Mouse (Mus musculus) NIH3T3 (cell line): ENCODE measurements around the gene Ankrd33.
"Not testable (repeated sequence)": the region's sequence is repeated elsewhere in the genome, so short reads cannot be mapped to it uniquely, and the experiment has no call there.

Source experiments
- DNase-seq: peaks from one replicate; pipeline ENCODE4 v3.0.0-alpha.2; 2012; ENCODE audit warnings: low read depth

The Ankrd33 gene

DNA sequence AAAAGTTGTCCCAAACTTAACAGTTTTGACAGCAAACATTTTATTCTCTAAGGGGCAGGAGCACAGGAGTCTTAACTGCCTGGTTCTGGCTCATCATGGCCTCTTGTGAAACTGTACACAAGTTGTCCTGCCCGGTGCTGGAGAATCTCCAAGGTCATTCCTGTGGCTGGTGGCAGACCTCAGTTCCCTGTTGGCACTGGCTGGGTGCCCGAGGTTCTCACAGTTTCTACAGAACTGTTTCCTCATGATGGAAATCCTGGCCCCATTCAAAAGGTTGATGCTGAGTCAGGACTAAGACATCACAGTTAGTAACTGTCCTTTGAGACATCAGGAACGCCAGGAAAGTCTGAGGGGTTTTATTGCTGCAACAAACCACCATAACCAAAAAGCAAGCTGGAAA lies 28.6 kb upstream of the Ankrd33 start:
- DNase-seq: peak; percentile 71

DNA sequence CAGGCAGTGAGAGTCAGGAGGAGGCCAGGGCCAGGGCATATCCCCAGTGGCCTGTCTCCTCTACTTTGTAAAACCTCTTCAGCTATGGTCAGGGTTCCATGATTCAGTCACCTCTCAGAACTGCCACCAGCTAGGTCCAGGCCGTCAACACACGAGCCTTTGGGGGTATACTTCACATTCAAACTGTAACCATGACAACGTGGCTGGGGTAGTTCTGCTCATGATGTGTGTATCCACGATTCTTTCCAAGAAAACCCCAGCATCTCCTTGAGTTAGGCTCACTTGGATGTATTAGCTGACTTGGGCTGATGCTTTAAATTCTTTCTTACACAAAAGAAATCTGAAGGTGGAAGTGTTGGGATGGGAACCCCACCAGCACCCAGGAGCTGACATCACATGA lies 27.3 kb upstream of the Ankrd33 start:
- DNase-seq: no peak

GRCm38 (mm10) chr15:101091551-101091950 lies 24.0 kb upstream of the Ankrd33 start:
- no peak for DNase-seq

DNA sequence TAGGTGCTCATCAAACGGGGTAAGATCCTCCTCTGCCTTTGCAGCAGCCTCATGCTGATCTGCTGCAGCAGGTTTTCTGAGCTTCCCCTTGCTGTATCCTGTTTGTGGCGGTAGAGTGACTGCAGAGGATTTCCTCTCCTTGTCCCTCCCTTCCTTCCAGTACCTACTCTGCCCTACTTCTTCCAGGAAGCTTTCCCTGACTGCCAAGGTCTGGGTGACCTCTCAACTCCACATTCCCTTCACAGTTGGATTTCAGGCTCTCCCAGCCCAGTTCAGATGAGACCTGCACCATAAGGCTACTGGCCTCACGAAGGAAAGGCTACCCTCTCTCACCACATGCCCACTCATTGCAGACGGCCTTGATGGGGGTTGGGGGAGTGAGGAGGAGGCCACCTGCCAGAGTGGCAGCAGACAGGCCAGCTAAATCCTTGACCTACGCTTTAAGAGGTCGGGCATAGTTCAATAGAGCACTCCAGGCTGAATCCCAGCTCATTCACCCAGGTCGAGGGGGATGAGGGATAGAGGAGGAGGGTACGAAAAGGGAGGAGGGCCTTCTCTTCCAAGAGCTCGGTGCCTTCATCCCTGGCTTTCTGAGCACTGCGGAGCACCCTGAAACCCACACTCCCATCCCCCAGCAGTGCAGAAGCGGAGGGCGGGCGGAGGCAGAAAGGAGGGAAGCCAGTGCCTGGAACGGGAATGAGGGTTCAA lies 23.3 kb upstream of the Ankrd33 start:
- DNase-seq: no peak

DNA sequence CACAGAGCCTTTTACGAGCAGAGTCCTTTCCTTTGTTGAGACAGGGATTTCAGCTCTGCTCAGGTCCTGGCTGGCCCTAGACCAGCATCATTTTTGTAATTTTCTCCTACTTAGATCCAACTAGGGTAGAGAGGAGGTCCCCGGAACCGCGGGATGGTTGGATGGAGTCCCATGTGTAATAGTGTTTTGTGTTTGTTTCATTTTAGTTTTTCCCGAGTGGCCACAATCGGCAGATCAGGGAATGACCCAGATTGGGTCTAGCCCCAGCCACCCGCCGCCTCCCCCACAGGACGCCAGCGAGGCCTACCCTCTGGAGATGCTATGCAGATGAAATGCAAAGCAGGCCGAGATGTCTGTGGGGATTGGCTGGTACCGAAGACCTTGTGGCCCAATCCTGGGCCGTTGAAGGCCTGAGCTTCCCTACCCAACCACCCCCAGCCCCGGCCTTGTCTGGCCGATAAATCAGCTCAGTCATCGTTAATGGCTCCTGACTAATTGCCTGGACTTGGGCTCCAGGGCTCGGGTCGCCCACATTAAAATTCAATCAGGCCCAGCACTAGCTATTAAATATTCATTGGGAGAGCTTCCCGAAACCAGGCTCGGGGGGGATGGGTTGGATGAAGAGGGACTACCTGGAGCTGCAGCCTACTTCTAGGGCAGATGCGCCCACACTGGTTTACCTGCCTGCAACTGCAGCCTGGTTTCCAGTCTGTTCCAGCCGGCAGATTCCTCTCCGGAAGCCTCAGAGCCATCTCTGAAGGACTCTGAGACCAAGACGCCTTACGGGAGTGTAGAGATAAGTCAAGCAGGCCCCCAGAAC lies 22.5 kb upstream of the Ankrd33 start:
- no peak for DNase-seq

DNA sequence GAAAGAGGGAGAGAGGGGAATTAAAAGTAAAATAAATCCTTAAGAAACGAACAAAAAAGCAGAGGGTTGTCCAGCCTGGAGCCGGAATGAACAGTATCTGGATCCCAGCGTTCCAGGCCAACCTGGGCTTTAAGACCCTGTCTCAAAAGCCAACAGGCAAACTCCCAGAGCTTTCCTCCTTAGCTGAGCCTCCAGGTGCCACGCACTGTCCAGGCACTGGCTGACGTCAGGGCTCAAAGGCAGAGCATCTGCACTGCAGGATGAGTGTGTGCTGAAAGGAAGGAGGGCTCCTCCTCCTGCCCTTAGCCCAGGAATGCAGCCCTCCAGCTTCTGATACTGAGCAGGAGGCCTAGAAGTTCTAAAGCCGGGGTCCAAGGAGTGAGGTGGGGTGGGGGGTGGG lies 21.6 kb upstream of the Ankrd33 start:
- DNase-seq: no peak

DNA sequence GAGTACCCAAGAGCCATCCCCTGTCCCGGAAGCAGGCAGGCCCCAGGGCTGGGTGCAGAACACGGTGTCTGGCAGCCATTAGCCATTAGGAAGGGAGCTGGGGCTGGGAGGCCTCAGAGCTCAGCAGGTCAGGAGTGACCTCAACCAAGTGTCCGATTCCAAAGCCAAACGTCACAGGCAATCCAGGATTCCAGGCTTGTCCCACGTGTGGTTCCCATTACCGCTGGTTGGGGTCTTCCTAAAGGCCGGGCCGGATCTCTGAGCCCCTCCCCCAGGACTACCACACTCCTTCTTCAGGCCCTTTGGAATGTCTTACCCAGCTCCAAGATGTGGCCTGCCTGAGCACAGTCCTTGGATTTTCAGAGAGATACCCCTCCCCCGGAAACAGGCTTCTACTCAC lies 20.6 kb upstream of the Ankrd33 start:
- DNase-seq: no peak

- DNase-seq: no peak
Observed at GRCm38 (mm10) chr15:101095392-101095791, 20.2 kb upstream of the Ankrd33 start.

DNA sequence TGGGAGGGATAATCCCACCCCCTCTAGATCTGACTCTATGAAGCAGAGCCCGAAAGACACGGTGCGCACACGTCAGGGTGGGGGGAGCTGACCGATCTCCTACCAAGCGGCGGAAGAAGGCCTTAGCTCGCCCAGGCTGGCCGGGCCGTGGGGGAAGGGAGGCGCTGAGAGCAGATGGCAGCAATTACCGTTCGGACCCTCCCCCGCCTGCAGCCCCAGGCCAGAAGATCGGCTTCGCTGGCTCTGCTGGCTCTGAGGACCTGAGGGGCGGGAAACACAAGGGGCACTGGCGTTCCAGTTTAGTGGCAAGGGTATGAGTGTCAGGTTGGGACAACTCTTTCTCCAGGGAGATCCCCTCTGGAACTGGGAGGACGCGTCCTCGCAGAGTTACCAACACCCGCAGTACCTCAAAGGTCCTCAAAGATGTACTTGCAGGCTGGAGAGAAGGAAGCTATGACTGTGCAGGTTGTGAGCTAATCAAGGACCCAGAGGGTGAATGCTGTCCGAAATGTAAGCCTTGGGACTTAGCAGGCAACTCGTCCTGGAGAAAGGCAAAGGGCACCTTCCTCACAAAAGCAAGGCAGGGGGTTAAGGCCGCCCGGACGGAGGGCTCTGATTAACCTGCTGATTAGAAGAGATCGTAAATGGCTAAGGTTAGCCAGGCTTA lies 17.4 kb upstream of the Ankrd33 start:
- DNase-seq: no peak

DNA sequence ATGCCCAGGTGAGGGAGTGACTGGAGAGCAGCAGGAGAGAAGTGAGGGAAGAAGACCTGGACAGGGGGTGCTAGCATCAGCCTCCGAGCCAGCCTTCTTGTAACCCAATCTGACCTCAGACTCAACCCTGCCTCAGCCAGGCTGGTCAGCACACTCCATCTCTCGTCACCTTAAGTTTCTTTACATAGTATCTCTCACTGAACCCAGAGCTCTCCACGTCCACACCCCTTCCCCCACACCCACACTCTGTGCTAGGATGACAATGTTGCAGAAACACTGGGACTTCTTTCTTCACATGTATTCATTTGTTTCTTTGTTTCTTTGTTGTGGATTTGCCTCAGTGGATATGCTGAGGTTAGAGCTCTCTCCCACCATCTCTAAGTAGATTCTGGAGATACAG lies 14.6 kb upstream of the Ankrd33 start:
- DNase-seq: no peak

- no peak for DNase-seq
Observed at GRCm38 (mm10) chr15:101103605-101104304, 11.8 kb upstream of the Ankrd33 start.

DNA sequence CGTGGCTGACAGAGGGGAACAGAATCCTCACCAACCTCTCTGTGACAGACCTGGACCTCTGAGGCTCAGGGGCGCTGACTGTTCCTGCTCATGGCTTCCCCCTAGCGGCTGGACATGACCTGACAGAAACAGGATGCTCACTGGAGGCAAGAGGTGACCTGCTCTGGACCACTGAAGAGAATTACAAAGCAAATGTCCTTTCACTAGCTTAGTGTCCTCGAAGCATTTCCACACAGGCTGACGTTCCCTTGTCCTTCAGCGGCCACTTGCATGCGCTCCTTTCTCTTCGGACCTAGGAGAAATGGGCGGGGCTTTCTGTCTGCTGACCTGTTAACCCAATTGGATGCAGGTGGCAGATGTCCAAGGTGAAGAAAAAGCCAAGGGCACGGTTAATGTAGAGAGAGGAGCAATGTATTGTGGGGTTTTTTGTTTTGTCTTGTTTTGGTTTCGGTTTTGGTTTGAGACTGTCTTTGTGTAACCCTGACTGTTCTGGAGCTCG lies 10.0 kb upstream of the Ankrd33 start:
- DNase-seq: peak; percentile 82

GRCm38 (mm10) chr15:101106011-101106410 lies 9.5 kb upstream of the Ankrd33 start:
- DNase-seq: peak; percentile 36

DNA sequence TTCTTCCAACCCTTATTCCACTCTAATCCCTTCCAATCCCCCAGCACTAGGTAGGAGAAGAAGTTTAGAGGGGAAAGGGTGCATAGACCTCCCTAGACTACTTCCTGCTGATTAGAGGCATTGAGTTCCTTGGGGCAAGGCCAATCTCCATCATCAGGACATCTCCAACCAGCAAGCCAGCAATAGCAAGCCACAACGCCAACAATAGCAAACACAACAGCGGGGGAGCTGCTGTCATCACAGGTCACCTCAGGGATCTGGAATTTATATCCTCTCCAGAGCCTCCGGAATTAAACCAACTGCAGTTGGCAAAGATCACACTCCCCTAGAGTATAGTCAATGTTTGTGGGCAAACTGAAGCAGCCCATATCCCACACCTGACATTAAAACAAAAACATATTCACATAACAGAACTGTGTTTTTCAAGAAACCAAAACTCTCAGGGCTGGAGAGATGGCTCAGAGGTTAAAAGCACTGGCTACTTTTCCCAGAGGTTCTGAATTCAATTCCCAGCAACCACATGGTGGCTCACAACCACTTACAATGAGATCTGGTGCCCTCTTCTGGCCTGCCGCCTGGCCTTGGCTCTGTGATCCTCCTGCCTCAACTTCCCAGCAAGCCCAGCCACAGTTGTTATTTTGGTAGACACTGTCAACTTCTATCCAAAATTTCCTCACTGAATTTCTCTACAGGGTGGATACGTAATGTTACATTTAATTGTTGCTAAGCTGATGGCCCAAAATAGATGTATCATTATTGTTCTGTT lies 7.5 kb upstream of the Ankrd33 start:
- no peak for DNase-seq

DNA sequence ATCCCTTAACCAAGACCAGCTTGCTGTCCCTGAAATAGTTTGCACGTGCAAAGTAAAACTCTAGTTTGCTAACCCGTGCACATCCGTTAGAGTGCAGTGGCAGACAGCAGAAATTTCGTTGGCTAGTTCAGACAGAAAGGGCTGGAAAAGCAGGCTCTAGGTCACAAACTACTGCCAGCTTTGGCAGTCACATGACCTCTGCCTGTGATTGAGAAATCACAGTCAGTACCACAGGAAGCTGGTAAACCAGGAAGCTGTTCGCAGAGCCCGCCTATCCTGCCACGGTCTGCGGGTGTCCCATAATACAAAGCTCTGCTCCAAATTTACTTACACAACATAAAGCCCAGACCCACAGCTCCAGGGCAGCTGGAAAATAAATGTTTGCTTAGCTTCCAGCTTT lies 2.4 kb upstream of the Ankrd33 start:
- peak; percentile 67 for DNase-seq

GRCm38 (mm10) chr15:101113778-101114177 lies 1.8 kb upstream of the Ankrd33 start:
- not testable (repeated sequence) for DNase-seq

- peak; percentile 48 for DNase-seq
Observed at GRCm38 (mm10) chr15:101118399-101119125, 3.0 kb downstream of the Ankrd33 start.

GRCm38 (mm10) chr15:101121411-101122289 lies 6.1 kb downstream of the Ankrd33 start:
- DNase-seq: no peak

- DNase-seq: peak; percentile 42
Observed at GRCm38 (mm10) chr15:101122290-101122589, 6.7 kb downstream of the Ankrd33 start.

DNA sequence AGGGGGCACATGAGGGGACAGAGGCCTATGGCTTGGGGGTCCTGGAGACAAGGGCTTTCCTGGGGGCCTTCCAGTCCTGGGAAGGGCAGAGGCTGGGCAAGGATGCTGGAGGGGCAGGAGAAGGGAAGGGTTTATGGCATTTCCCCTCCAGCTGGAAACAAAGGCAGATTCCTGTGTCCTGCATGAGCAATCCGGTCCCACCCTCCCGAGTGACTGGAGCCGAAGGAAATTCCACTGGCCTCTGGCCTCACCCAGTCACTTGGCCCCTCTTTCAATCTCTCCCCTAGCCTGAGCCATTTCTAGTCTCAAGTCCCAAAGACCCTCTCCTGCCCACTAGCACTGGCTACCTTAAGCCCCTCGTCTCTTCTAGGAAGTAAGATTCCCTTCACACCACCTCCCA lies 7.6 kb downstream of the Ankrd33 start:
- no peak for DNase-seq
